Mouse (Mus musculus) CH12.LX (cell line): ENCODE results near the gene Rpl36. TPM values are rescaled to one million over a fixed set of nuclear protein-coding genes. Genes with fewer than 3 reads are reported as not detected.

ENCODE experiments used
- DNase-seq: peaks from one replicate; pipeline ENCODE4 v3.0.0-alpha.2; 2013; ENCODE audit errors: extremely low read depth
- H3K27ac ChIP-seq: 2 replicates; pipeline ENCODE4 v1.5.1; 2012; ENCODE audit warnings: low read depth, mild to moderate bottlenecking, control low read depth, moderate library complexity; ENCODE audit not compliant: insufficient read depth
- H3K27me3 ChIP-seq: replicated peaks from 2 replicates; pipeline ENCODE3; 2012; ENCODE audit warnings: inconsistent platforms
- H3K36me3 ChIP-seq, 2 experiments: replicated peaks in 1 of 2; 2 replicates each; pipeline versions ENCODE3 to v1.6.1; 2012; ENCODE audit warnings: inconsistent platforms in 1 of 2, low read length in 1 of 2, mild to moderate bottlenecking in 1 of 2, mixed read lengths in 1 of 2, moderate library complexity in 1 of 2; ENCODE audit not compliant: control insufficient read depth in 1 of 2, insufficient read depth in 1 of 2
- H3K4me1 ChIP-seq, 2 experiments: 2 replicates each; pipeline ENCODE4 v1.6.1; 2012; ENCODE audit warnings: inconsistent platforms in 1 of 2, moderate library complexity in 1 of 2; ENCODE audit not compliant: insufficient read depth in 2 of 2, control insufficient read depth in 1 of 2
- H3K4me2 ChIP-seq: 2 replicates; pipeline ENCODE4 v1.6.1; 2012; ENCODE audit warnings: low read depth, mild to moderate bottlenecking, control low read depth; ENCODE audit not compliant: poor library complexity, insufficient read depth, severe bottlenecking
- H3K4me3 ChIP-seq, 3 experiments: fragments of 150-350 bp in 1 of 3; sonication (generic) in 1 of 3; replicated peaks in 1 of 3; 2 replicates each; pipeline versions ENCODE3 to v1.5.1; 2011 to 2012; ENCODE audit warnings: low read depth in 2 of 3, low read length in 2 of 3, mild to moderate bottlenecking in 2 of 3, moderate library complexity in 2 of 3, control low read depth in 1 of 3, improper control_type of control experiment in 1 of 3, inconsistent platforms in 1 of 3, mixed read lengths in 1 of 3; ENCODE audit not compliant: poor library complexity in 1 of 3
- H3K79me2 ChIP-seq: replicated peaks from 2 replicates; pipeline ENCODE4 v1.6.1; 2012; ENCODE audit warnings: mild to moderate bottlenecking, moderate library complexity; ENCODE audit not compliant: control insufficient read depth, poor library complexity, insufficient read depth, severe bottlenecking; ENCODE audit errors: extremely low read depth
- H3K9ac ChIP-seq: 2 replicates; pipeline ENCODE4 v1.6.1; 2012; ENCODE audit warnings: low read depth, mild to moderate bottlenecking, control low read depth, moderate library complexity; ENCODE audit not compliant: insufficient read depth
- H3K9me3 ChIP-seq: replicated peaks from 2 replicates; pipeline ENCODE3; 2012; ENCODE audit warnings: low read length, inconsistent platforms, mixed read lengths
- BHLHE40 ChIP-seq: IDR thresholded peaks from 2 replicates; pipeline ENCODE4 v1.6.1; 2011; ENCODE audit warnings: mild to moderate bottlenecking, low read depth, low read length, improper control_type of control experiment
- CTCF ChIP-seq, 2 experiments: IDR thresholded peaks in 1 of 2; conservative IDR thresholded peaks in 1 of 2; 2 replicates each; pipeline ENCODE4 v1.5.1; 2011 to 2012; ENCODE audit warnings: low read depth in 2 of 2, low read length in 2 of 2, improper control_type of control experiment in 1 of 2, inconsistent platforms in 1 of 2, mild to moderate bottlenecking in 1 of 2, moderate library complexity in 1 of 2
- ETS1 ChIP-seq: conservative IDR thresholded peaks from 2 replicates; pipeline ENCODE4 v1.6.1; 2012; ENCODE audit warnings: low read depth, mild to moderate bottlenecking, inconsistent platforms, low read length, improper control_type of control experiment, moderate library complexity
- GABPA ChIP-seq: IDR thresholded peaks from 2 replicates; pipeline ENCODE4 v1.6.1; 2012; ENCODE audit warnings: low read depth, low read length, improper control_type of control experiment, inconsistent platforms; ENCODE audit not compliant: insufficient replicate concordance
- HCFC1 ChIP-seq: IDR thresholded peaks from 2 replicates; pipeline ENCODE4 v1.6.1; 2012; ENCODE audit warnings: low read depth, mild to moderate bottlenecking, inconsistent platforms, low read length, improper control_type of control experiment
- IRF4 ChIP-seq: IDR thresholded peaks from 2 replicates; pipeline ENCODE4 v1.6.1; 2014; ENCODE audit warnings: low read depth, mild to moderate bottlenecking, inconsistent platforms, low read length, improper control_type of control experiment
- JUND ChIP-seq: conservative IDR thresholded peaks from 2 replicates; pipeline ENCODE4 v1.6.1; 2011; ENCODE audit warnings: low read depth, low read length, improper control_type of control experiment
- MAFK ChIP-seq: IDR thresholded peaks from 2 replicates; pipeline ENCODE4 v1.6.1; 2011; ENCODE audit warnings: low read length, improper control_type of control experiment; ENCODE audit not compliant: insufficient replicate concordance
- MAX ChIP-seq: IDR thresholded peaks from 2 replicates; pipeline ENCODE4 v1.6.1; 2011; ENCODE audit warnings: low read length, improper control_type of control experiment
- MAZ ChIP-seq: IDR thresholded peaks from 2 replicates; pipeline ENCODE4 v1.6.1; 2012; ENCODE audit warnings: low read depth, mild to moderate bottlenecking, inconsistent platforms, low read length, improper control_type of control experiment, moderate library complexity
- MYC ChIP-seq: IDR thresholded peaks from 2 replicates; pipeline ENCODE4 v1.6.1; 2011; ENCODE audit warnings: low read depth, mild to moderate bottlenecking, improper control_type of control experiment, low read length
- NELFE ChIP-seq: IDR thresholded peaks from 2 replicates; pipeline ENCODE4 v1.6.1; 2011; ENCODE audit warnings: low read depth, low read length, improper control_type of control experiment
- NRF1 ChIP-seq: IDR thresholded peaks from 2 replicates; pipeline ENCODE4 v1.6.1; 2014; ENCODE audit warnings: low read depth, mild to moderate bottlenecking, inconsistent platforms, low read length, improper control_type of control experiment, moderate library complexity
- POLR2A ChIP-seq: IDR thresholded peaks from 2 replicates; pipeline ENCODE4 v1.6.1; 2011; ENCODE audit warnings: low read depth, mild to moderate bottlenecking, improper control_type of control experiment, low read length
- POLR2AphosphoS2 ChIP-seq: IDR thresholded peaks from 2 replicates; pipeline ENCODE4 v1.6.1; 2011; ENCODE audit warnings: low read depth, low read length, improper control_type of control experiment
- SIN3A ChIP-seq: IDR thresholded peaks from 2 replicates; pipeline ENCODE4 v1.6.1; 2012; ENCODE audit warnings: low read length, improper control_type of control experiment, inconsistent platforms
- SMC3 ChIP-seq: IDR thresholded peaks from 2 replicates; pipeline ENCODE4 v1.6.1; 2011; ENCODE audit warnings: low read depth, low read length, improper control_type of control experiment
- TCF12 ChIP-seq: IDR thresholded peaks from 2 replicates; pipeline ENCODE4 v1.6.1; 2014; ENCODE audit warnings: low read depth, mild to moderate bottlenecking, inconsistent platforms, low read length, improper control_type of control experiment
- USF1 ChIP-seq: IDR thresholded peaks from 2 replicates; pipeline ENCODE4 v1.6.1; 2014; ENCODE audit warnings: low read depth, mild to moderate bottlenecking, inconsistent platforms, low read length, improper control_type of control experiment
- USF2 ChIP-seq: conservative IDR thresholded peaks from 2 replicates; pipeline ENCODE4 v1.6.1; 2011; ENCODE audit warnings: low read depth, low read length, improper control_type of control experiment
- ZC3H11A ChIP-seq: IDR thresholded peaks from 2 replicates; pipeline ENCODE4 v1.6.1; 2012; ENCODE audit warnings: low read depth, mild to moderate bottlenecking, inconsistent platforms, low read length, improper control_type of control experiment
- ZMIZ1 ChIP-seq: IDR thresholded peaks from 2 replicates; pipeline ENCODE4 v1.6.1; 2012; ENCODE audit warnings: low read depth, mild to moderate bottlenecking, inconsistent platforms, low read length, improper control_type of control experiment
- ZNF384 ChIP-seq: IDR thresholded peaks from 2 replicates; pipeline ENCODE4 v1.6.1; 2012; ENCODE audit warnings: low read depth, low read length, improper control_type of control experiment, inconsistent platforms
- dilution Hi-C: fragments of 300-500 bp; cut with MboI; formaldehyde crosslinking; loops from 2 replicates; pipeline ENCODE4 v1.14.3; 2020; ENCODE audit warnings: low sequenced_read_pairs; ENCODE audit not compliant: extremely low pct_unique_long_range_greater_than_20kb, extremely low pct_ligation_motif_present
- in situ Hi-C: fragments of 300-500 bp; cut with MboI; formaldehyde crosslinking; loops from 3 replicates; pipeline ENCODE4 v1.14.3; 2019; ENCODE audit warnings: low sequenced_read_pairs, low pct_ligation_motif_present, low pct_unique_long_range_greater_than_20kb, mixed read lengths
- polyA plus RNA-seq: library from polyadenylated mRNA; unstranded; fragments of >175 nt; gene quantifications from 2 replicates; pipeline ENCODE4 v1.2.1, GENCODE M21; 2012; ENCODE audit warnings: low read depth; ENCODE audit not compliant: insufficient read length
- total RNA-seq, 2 experiments: library from RNA; depleted of rRNA; stranded (reverse); fragments of 300-350 nt in 1 of 2; fragments of >200 nt in 1 of 2; gene quantifications; 2 replicates each; pipeline ENCODE4 v1.2.3; 2012 to 2014

The Rpl36 gene
- total and polyA plus RNA-seq, 3 experiments, result 1,364 to 4,995 (median 1,734) TPM

DNA sequence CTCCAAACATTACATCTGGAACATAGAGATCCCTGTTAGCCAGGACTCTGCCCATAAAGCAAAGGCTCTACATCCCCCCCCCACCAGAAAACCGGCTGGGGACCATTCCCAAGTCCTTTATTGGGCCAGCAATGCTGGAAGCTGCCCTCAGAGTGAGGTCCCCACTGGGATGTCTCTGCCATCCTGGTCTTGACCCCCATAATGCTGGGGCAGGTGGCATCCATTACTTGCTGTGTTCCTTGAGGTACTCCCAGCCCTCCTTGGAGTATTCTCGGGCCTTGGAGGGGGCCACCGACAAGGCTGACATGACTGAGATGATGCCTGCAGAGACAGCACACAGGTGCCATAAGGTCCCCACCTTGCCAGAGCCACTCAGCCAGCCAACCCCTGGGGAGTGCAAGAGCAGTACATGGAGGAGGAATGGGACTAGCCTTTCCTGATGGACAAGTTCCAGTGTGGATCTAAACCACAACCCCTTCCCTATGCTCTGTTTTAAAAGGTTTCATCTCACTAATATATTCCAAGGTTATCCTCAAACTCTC, 5.6 kb upstream of the Rpl36 start:
- Histone ChIP-seq H3K36me3 (peaks cover 49 to 56% of the 10 kb centered on the region in 2 experiments), H3K9ac (no peak overlapping the region), H3K4me2 (no peak overlapping the region), H3K27ac (no peak overlapping the region), H3K4me3 (no peak overlapping the region), H3K27me3 (no peaks in the 10 kb centered on the region), H3K79me2 (peaks cover 19% of the 10 kb centered on the region; the same call in 1 of the 2 replicates), H3K9me3 (no peaks in the 10 kb centered on the region), H3K4me1 (peaks cover 3 to 38% of the 10 kb centered on the region in 2 experiments)
- TF ChIP-seq JUND (no peak), POLR2AphosphoS2 (no peak; the same call in 1 of the 2 replicates)
- DNase-seq, result no peak
- in situ Hi-C loops (no loop called here), dilution Hi-C loops (no loop called here)

DNA sequence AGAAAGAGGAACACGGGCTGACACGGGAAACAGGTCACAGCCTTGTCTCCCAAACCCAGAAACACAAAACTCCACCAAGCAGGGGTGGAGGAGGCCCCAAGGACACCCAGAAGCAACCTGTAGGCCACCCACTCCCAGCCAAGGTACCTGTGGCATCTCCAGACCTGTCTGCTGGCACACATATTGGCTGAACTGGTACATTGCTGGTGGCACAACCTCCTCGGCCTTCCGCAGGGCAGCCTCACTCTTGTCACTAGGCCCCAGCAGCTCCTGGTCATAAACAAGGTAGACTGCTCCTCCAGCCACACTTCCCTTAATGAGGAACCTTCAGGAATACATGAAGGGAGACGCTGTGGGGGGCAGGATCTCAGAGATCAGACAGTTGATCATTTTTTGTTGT, 4.5 kb upstream of the Rpl36 start:
- DNase-seq, result no peak
- H3K4me2 ChIP-seq, result peak overlapping the region; percentile 89
- H3K9me3 ChIP-seq, result no peaks in the 10 kb centered on the region
- peaks cover 39 to 47% of the 10 kb centered on the region in 2 experiments for H3K36me3 ChIP-seq
- peaks cover 24% of the 10 kb centered on the region for H3K79me2 ChIP-seq
- TF ChIP-seq MAFK, result no peak
- no peak for TF ChIP-seq JUND
- TF ChIP-seq SMC3, result no peak
- TF ChIP-seq POLR2A, result no peak
- no peak for TF ChIP-seq POLR2AphosphoS2
- no peak for TF ChIP-seq NELFE
- TF ChIP-seq TCF12, result no peak
- no peak for TF ChIP-seq BHLHE40
- TF ChIP-seq NRF1, result no peak
- no peak for TF ChIP-seq MAZ
- in situ Hi-C loops, result no loop called here
- H3K27me3 ChIP-seq, result no peaks in the 10 kb centered on the region
- peak overlapping the region; percentile 67 to 99 (median 79) for H3K4me3 ChIP-seq
- H3K9ac ChIP-seq, result peak overlapping the region; percentile 96
- dilution Hi-C loops, result no loop called here
- H3K27ac ChIP-seq, result no peak overlapping the region
- H3K4me1 ChIP-seq, result peaks cover 3 to 41% of the 10 kb centered on the region in 2 experiments

GRCm38 (mm10) chr17:56609452-56610171, 3.6 kb upstream of the Rpl36 start, which contains the start of gene 2410015M20Rik:
Gene 2410015M20Rik (minus strand): TSS chr17:56609771.
- peaks cover 39 to 47% of the 10 kb centered on the region in 2 experiments for H3K36me3 ChIP-seq
- peaks cover 6 to 45% of the 10 kb centered on the region in 2 experiments for H3K4me1 ChIP-seq
- H3K79me2 ChIP-seq, result peaks cover 34% of the 10 kb centered on the region
- no peaks in the 10 kb centered on the region for H3K9me3 ChIP-seq
- H3K27me3 ChIP-seq, result no peaks in the 10 kb centered on the region
- peak within 1 kb of the TSS; percentile 89 for H3K4me2 ChIP-seq
- dilution Hi-C loops, result no loop called here
- peak within 1 kb of the TSS; percentile 67 to 99 (median 79) for H3K4me3 ChIP-seq
- H3K27ac ChIP-seq, result peak within 1 kb of the TSS; percentile 24
- in situ Hi-C loops, result no loop called here
- H3K9ac ChIP-seq, result peak within 1 kb of the TSS; percentile 96
- peak; percentile 98 for DNase-seq
- peak; percentile 71 for TF ChIP-seq ZMIZ1
- TF ChIP-seq BHLHE40, result peak; percentile 80
- peak; percentile 40 for TF ChIP-seq USF1
- peak; percentile 92 for TF ChIP-seq SIN3A
- peak; percentile 87 for TF ChIP-seq MYC
- TF ChIP-seq POLR2AphosphoS2, result peak; percentile 90; the same call in 1 of the 2 replicates
- no peak for TF ChIP-seq ZNF384
- peak; percentile 47; the same call in 1 of the 2 replicates for TF ChIP-seq ETS1
- TF ChIP-seq CTCF (conservative IDR thresholded peaks at IDR 0.05 in 1 of 2, IDR thresholded peaks at IDR 0.05 in 1 of 2; ENCODE audit: low read depth in 2 of 2, low read length in 2 of 2), result peak in 1 of 2 experiments; percentile 54; a peak in 2 of 4 replicates
- TF ChIP-seq MAX, result peak; percentile 80
- peak; percentile 12; the same call in 1 of the 2 replicates for TF ChIP-seq SMC3
- no peak for TF ChIP-seq USF2
- no peak for TF ChIP-seq MAFK
- TF ChIP-seq GABPA, result peak; percentile 57; the same call in 1 of the 2 replicates
- TF ChIP-seq HCFC1, result peak; percentile 100
- TF ChIP-seq IRF4, result peak; percentile 76
- TF ChIP-seq ZC3H11A, result no peak
